Mouse (Mus musculus): ENCODE data around the gene Kif19a.

The Kif19a gene

DNA sequence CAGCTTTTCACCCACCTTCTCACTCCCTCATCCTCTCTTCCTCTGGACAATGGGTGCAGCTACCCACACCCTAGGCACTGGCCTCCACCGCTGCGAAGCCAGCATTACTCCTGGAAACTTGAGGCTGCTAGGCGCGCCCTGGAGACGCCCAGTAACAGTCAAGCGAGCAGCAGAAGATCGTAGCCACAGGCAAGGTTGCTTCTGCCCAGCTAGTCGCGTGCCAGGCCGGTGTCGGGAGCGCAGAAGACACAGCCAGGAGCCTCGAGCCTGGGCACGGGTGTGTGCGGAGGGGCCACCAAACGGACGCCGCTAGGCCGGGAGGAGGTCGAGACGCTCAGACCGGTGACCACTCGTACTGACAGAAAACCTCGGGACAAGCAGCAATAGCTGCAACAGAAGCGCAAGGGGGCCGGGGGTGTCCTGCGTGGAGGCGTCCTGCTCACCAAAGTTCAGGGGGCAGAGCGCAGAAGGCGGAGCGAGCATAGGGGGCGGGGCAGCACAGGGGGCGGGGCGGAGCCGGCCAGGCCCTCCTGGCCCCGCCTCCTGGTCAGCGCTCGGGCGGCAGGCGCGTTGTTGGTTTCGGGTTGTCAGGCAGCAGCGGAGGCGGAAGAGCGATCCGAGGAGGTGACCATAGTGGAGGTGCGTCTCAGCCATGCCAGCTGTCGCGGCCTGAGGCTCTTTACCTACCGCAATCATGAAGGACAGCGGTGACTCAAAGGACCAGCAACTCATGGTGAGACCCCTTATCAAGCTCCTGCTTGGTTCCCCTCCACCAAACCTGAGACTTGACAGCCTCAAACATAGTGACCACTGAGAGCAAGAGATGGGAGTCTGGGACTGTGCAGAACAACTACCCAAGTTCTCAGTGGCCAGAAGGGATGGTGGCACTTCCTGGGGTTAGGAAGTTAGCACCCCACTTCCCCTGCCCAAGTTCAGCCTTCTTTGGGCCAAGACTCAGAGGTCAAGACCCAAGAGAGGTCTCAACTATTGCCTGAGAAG, at the start of gene Kif19a:
TSS of gene Kif19a (plus strand) at position 569 of the 999 bp plus-strand sequence.
- DNase-seq, result peak; percentile 70 to 74

DNA sequence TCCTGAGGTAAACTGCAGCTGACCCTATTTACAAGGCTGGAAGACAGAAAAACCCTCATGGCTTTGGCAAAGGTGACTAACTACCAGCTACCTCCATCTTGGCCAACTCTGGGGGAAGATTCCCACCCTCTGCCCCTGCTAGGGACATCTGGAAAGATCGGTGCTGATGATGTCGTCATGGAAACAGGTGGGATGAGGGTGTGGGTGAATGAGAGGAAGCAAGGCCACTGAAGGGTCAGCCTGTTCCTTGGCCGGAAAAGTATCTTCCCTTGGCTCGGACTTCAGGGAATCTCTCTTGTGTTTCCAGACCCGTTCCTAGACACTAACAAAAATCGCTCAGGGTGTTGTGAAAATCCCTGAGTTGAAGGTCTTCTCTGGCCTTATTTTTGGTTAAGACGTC, 49.7 kb upstream of the Kif19a start:
- no peak for DNase-seq

DNA sequence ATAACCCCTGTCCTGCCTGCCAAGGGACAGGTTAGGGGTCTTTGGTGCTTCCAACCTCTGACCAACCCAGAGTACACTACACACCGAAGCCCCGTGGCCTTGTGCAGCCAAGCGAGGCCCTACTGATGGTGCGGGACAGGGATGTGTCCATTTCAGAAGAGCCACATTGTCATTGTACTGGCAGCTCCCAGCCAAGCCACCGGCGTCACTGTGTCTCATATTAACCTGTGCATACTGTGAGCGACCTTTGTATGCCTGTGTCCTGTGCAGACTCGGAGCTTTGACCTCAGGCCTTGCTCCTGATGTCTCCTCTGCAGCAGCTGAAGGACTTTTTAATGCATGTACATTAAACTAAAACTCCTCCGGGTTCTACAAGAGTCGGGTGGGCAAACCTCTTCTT, 44.7 kb upstream of the Kif19a start:
- no peak for DNase-seq

DNA sequence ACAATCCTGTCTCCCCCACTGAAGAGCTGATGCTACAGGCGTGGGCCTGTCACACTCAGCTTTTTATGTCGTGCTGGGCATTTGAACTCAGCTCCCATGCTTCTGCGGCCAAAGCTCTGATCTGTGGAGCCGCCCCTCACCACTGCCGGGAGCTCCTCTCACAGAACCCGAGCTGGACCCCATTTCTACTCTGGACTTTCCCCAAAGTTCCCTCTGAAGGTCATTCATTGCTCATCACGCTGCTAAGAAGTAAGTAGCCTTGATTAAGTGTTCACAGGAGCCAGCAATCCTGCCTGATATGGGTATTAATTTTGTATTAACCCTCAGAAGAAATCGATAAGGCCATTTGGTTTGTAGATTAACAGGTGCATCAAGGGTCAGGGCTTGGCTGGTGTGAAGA, 42.8 kb upstream of the Kif19a start:
- DNase-seq, result no peak

DNA sequence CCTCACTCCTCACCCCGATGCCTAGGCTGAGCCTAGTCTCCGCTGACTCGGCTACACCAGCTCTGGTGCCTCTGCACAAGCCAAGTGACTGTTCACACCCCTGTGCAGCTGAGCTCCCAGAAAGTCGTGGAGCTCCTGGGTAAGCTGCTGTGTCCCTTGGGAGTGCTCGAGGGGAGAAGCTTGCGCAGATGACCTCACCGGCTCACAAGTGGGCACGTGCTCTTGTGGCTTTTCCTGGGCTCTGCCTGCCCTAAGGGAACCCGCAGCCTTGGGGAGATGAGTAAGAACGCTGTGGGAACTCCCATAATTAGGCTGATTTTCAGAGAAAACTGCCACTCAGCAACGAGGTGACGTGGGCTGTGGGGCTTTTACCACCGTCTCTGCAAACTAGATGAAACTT, 42.2 kb upstream of the Kif19a start:
- no peak for DNase-seq

DNA sequence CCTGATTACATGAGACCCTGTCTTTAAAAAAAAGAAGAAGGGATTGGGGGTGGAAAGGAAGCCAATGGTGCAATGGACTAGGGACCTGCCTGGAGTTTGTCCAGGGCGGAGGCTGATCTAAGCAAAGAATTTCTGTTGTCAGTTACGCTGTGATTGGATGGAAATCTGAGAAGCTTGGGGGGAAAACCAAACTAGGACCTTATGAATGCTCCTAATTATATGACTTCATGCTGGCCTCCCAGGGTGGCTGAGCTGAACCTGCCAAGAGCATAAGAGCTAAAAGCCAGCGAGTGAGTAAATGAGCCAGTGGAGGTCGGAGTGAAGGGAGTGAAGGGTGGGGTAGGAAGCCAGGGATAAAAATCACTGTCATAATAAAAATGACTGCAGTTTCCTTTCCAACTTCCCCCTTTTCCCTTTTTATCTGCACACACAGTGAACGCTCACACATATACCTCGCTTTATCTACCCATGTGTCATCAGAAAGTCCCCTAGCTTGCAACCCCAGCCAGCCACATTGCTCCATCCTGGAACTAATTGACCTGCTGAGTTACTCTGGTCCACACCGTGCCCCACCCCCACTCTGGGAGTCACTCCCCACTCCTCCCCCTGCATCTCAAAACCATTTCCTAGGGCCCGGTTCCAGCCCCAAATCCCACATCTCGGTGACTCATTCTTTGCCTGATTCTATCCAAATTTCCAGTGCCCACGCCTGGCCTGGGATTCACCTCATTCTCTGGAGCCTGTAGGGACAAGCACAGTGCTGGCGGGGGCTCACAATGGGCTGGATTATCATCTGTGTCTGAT, 40.2 kb upstream of the Kif19a start:
- peak; percentile 49 to 57 for DNase-seq

DNA sequence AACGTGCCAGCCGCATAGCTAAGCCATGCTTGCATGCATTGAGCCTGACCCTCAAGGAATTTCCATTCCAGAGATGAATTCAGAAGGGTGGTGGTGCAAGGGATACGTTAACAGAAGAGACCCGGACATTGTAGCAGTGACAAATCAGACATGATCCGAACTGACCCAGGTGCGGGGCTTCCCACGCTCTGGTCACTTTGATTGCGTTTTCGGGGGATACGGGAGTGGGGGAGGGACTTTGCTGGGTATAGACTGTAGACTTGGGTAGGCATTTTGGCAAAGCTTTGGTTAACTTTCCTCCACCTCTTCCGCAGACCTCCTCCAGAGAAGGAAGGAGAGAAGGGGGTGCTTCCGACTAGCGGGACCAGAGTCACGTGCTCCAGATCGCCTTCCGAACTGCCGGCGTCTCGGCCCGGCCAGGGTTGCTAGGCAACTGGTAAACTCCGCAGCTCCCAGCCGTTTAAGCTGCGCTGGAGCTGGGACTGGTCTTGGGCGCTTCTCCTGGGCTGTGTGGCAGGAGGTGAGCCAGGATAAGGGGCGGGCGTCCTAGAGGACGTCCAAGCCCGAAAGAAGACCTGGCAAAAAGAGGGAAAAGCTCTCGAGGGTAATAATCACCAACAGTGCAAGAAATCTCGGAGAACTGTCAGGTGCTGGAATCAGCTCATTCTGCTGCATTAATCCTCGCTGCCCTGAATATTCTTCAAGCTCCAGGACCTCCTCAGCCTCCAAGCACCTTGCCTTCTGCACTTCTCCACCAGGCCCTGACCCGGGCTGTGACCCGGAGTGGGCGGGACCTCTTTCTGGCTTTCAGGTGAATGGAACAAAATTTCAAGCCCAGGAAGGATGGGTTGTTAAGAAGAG, 38.0 kb upstream of the Kif19a start, which contains the start of gene Dnaic2:
TSS of gene Dnaic2 (plus strand) at position 444 of the 861 bp plus-strand sequence.
- peak; percentile 82 to 84 for DNase-seq

DNA sequence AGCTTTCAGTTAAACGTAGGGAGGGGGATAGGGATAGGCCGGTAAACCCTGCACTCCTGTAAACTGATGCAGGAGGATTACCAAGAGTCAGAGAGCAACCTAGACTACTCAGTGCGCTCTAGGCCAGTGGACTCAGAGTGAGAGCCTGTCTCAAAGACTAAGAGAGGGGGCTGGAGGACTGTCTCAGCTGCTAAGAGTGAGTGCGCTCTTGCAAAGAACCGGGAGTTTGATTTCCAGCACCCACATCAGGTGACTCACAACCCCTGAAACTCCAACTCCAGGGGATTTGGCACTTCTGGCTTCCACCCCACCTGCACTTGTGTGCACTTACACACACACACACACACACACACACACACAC, 37.4 kb upstream of the Kif19a start:
- DNase-seq, result no peak

DNA sequence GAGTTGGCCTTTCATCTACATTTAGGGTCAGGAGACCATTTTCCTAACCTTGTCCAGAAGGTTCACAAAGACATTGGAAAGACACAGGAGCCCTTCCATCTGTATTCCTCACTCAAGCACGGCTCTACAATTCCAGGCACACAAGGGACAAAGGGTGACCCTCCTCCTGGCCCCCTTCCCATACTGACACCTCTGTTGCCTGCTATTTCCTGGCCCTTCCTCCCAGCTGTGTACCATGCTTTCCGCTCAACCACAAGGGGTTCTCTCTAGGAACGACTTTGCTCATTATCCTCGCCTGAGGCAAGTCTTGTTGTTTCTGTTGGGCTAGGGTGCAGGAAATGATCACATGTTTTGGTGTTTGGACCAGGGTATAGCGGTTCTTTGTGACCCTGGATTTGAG, 36.9 kb upstream of the Kif19a start:
- no peak for DNase-seq

DNA sequence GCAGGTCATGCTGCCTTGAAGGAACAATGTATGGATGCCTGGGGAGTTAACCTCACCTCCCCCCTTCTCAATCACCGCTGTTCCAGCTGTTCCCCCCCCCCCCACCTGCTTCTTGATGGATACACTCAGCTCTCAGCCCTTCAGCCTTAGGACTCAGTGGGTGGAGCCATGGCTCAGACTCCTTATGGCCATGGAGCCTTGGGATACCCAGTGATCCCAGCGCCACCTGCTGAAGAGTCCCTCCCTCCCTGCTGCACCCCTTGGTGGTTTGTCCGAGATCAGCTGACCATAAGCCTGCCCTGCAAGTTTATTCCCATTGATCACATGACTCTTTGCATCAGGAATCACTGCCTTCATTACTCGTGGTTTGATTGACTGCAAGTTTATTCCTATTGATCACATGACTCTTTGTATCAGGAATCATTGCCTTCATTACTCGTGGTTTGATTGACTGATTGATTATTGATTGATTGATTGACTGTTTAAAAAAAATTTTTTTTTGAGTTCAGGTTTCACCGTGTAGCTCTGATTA, 35.3 kb upstream of the Kif19a start:
- DNase-seq, result no peak

DNA sequence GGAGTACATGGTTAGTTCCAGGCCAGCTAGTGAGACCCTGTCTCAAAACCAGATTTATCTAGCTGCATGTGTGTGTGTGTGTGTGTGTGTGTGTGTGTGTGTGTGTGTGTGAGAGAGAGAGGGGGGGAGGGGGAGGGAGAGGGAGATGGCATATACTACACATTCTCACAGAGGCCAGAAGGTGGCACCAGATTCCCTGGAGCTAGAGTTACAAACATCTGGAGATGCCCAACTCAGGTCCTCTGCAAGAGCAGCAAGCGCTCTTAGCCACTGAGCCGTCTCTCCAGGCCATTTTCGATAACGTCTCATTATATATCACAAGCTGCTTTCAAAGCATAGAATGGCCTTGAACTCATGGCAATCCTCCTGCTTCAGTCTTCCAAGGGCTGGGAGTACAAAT, 33.5 kb upstream of the Kif19a start:
- no peak for DNase-seq

DNA sequence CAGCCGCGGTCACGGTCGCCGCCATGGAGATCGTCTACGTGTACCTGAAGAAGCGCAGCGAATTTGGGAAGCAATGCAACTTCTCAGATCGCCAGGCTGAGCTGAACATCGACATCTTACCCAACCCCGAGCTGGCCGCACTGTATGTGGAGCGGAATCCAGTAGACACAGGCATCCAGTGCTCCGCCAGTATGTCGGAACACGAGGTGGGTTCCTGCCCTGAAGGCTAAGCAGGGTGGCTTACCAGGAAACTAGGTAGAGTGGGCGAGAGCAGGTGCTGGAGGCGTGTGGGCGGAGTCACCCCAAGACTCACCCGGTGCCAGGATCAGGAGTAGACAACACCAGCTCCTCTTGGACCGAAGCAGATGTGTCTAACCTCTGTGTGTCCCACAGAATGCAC, 32.3 kb upstream of the Kif19a start:
- no peak for DNase-seq

DNA sequence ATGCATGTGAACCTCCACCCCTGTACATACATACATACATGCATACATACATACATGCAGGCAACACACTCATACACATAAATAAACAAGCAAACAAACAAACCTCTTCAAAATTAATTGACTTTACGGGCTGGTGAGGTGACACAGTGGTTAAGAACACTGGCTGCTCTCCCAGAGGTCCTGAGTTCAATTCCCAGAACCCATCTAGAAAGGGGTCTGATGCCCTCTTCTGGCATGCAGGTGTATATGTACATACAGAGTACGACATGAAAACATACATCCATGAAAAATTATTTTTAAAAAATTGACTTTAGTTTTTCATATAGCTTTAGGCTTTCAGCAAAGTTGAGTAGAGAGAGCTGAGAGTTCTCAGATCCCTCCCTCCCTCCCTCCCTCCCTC, 29.1 kb upstream of the Kif19a start:
- DNase-seq, result no peak

DNA sequence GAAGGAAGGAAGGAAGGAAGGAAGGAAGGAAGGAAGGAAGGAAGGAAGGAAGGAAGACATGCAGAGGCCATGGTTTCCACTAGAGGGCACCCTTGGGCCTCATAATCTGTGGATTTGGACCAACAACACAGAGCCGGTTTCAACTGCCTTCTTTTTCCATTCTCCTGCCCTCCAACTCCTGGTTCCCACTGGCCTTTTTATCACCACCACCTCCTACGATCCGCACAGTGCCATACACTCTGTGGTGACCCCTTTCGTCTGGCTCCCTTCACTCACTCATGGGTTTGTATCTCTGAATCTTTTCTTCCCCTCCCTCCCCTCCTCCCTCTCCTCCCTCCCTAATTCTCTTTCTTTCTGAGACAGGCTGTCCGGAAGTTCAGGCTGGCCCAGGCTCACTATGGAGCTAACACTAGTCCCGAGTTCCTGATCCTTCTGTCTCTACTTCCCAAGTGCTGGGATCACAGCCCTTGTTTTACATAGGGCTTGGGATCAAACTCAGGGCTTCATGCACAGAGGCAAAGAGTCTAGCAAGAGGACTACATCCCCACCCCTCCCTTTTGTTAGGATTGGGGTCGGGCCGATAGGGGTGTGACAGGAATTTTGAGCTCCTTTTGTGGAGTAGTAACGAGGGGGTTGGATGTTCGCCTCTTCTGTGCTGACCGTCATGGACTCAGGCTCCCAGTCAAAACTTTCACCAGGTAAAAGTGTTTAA, 28.1 kb upstream of the Kif19a start:
- peak; percentile 84 to 92 for DNase-seq

DNA sequence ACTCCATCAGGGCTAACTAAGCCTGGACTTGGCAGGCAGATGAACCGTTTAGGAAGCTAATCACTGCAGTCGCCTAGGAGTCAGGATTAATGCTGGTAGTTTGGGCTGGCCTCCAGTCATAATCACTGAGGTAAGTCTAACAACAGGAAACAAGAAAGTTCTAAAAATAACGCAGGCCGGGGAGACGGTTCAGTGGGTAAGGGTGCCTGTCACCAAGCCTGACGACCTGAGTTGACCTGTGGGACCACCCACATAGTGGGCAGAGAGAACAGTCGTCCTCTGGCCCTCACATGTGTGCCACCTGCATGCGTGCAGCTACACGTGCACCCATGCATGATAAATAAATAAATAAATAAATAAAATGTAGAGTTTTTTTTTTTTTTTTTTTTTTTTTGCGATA, 24.6 kb upstream of the Kif19a start:
- DNase-seq, result peak; percentile 45

DNA sequence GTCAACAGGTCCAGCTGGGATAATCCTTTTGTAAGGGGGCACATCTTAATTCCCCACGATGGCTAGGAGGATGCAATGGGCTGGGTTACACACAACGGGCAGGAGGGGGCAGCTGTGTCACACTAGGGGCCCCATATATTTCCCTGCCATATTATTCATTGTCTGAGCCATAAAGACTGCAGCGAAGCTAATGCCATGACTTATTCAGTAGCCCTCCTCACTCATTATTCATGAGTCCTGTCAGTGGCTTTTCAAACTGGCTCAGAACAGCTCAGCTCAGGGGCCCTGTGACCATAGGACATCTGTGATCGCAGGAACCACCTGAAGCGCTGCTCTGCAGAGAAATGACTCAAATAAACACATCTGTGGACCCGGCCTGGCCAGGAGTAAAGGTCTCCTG, 23.7 kb upstream of the Kif19a start:
- DNase-seq, result no peak

DNA sequence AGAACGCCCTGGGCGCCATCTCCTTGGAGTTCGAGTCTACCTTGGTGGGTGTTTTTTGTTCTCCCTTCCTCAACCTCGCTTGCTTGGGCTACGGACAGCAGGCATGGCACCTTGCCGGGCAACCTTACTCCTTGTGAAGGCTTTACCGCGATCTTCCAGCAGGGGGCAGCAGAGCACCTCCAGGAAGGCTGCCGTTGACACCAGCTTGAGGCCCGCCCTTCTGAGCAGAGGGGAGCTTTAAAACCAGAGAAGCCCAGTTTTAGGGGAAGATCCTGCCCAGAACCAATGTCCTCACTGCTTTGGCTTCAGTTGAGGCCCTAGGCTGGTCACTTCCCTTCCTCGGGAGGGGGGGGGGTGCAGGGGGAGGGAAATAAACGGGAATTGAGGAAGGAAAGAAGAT, 20.1 kb upstream of the Kif19a start:
- peak; percentile 99 to 100 for DNase-seq

DNA sequence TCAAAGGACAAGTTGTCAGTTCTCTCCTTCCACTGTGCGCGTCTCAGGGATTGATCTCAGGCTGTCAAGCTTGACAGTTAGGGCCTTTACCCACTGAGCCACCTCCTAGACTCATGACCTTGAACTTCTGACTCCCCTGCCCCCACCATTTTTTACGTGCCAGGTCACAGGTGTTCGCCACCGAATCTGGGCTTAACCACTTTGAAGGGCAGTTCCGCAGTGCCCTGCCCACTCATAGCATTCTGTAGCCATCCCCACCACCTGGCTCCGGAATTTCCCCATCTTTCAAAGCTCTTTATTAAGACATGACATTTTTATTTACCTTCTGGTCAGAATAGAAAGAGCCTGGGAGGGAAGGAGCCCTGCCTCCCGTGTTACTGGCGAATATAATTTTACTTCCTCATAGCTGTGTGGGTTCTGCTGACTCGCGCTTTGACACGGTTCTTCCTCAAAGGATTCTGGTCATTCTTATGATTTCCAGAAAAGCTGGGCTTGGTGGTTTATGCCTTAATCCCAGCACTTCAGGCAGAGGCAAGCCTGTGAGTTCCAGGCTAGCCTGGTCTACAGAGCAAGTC, 17.5 kb upstream of the Kif19a start:
- no peak for DNase-seq

DNA sequence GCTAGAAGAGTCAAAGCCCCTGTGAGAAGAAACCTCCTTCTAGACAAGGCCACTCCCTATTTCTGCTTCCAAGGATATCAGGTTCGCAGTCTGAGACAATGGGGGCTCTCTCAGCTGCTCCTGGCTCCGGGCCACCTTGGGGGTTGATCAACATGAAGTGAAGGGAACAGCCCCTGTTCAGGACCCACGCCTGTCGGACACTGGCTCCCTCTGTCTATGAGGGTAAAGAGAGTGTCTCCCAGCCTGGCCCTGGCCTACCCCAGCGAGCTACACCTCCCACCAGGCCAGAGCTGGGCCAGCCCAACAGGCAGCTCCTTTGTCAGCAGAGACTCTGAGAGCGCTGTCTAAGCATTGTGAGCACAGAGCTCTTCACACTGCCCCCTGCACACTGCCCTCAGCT, 4.7 kb downstream of the Kif19a start:
- DNase-seq, result peak in 1 of 2 experiments; percentile 60

DNA sequence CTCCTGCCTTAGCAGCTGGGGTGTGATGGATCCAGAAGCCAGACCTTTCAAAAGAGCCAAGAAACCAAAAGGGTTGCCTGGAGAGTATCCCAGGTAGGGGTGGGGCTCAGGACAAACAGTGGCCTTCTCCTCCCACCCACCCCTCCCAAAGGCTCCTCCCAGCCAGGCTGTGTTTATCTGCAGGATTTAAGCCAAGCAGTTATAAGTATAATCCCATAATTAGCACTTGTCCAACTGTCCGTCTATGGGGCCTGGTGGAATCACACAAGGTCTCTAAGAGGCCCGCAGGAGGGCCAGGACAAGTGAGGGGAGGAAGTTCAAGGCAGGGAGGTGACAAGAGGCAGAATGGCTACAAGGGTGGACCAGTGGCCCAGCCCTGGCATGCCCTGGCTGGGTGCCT, 6.7 kb downstream of the Kif19a start:
- no peak for DNase-seq

DNA sequence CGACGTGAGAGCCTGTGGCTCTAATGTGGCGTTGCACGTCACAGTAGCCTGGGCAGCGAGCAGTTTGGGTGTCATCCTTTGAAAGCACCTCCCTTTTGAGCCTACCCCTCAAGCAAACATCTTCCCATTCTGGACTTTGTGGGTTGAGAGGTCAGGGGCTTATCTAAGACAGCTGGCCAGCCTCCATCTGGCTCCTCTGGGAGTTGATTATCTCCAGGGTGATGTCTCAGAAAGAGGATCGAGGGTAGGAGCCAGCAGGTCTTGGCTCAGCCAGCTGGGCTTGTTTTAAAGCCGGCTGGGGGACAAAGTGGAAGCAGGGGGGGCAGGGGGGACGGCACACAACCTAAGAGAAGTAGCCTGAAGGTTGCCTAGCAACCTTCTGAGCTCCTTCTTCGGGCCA, 14.9 kb downstream of the Kif19a start:
- peak; percentile 46 to 52 for DNase-seq

Data from cerebellum, postnatal 10 days (tissue).